Mouse (Mus musculus): ENCODE measurements at regions not wholly inside any gene's neighbourhood (a gene's known extent, or its start where the extent isn't known, plus 50 kb on each side); places are given as distances from the start of the nearest gene placed in this dataset.
"Not testable (repeated sequence)": the region's sequence is repeated elsewhere in the genome, so short reads cannot be mapped to it uniquely, and the experiment has no call there.

GRCm38 (mm10) chr4:55648376-55648775 lies 116.1 kb upstream of the Klf4 start:
- no peak for DNase-seq (ENCODE audit: low spot score)
- 45% methylated on average over 7 of the region's 7 CpGs for WGBS

DNA sequence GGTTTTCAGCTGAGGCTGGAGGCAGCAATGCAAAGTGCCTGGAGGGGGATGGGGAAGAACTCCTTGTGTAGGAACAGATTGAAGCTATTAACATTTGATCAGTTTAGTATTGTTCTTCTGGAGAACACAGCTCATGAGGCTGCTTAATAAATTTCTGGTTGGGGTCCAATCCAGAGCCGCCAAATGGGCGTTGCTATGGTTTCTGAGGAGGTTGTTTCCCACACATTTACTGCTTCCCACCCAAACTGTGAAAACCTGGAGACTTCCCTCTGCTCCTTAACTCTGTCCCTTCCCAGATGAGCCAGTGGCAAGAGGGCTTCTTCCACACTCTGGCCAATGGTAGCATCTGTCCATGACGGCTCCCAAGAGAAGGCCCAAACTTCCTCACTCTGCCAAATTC lies 113.2 kb upstream of the Klf4 start:
- no peaks in the 10 kb centered on the region for H3K9me3 ChIP-seq (ENCODE audit: control insufficient read depth, low read length)
- ATAC-seq (ENCODE audit: low FRiP score): no peak
- no peak overlapping the region for H3K4me3 ChIP-seq (ENCODE audit: low read depth, low read length)
- no peak overlapping the region for H3K9ac ChIP-seq (ENCODE audit: low read depth, low read length)
- peaks cover 2% of the 10 kb centered on the region; the same call in 1 of the 2 replicates for H3K27me3 ChIP-seq (ENCODE audit: control insufficient read depth, insufficient read depth, low read length)
- no peak overlapping the region for H3K27ac ChIP-seq (ENCODE audit: low read depth, low read length)
- no peak for DNase-seq (ENCODE audit: low spot score)
- no peak overlapping the region for H3K4me2 ChIP-seq (replicated peaks; ENCODE audit: low read depth, low read length)
- 75% methylated on average over 3 of the region's 3 CpGs for WGBS
- H3K4me1 ChIP-seq (replicated peaks; ENCODE audit: control insufficient read depth, insufficient read depth, low read length): no peaks in the 10 kb centered on the region; the same call in 1 of the 2 replicates
- no peaks in the 10 kb centered on the region for H3K36me3 ChIP-seq (ENCODE audit: control insufficient read depth, insufficient read depth, low read length)

More at GRCm38 (mm10) chr4:55648376-55648775, 116.1 kb upstream of the Klf4 start:
- no peak for ATAC-seq (ENCODE audit: low FRiP score)
- Histone ChIP-seq H3K4me3 (ENCODE audit: low read depth, low read length) (no peak overlapping the region), H3K9ac (ENCODE audit: low read depth, low read length) (no peak overlapping the region), H3K27ac (ENCODE audit: low read depth, low read length) (no peak overlapping the region), H3K27me3 (ENCODE audit: control insufficient read depth, insufficient read depth, low read length) (peaks cover 6% of the 10 kb centered on the region; the same call in 1 of the 2 replicates), H3K4me1 (replicated peaks; ENCODE audit: control insufficient read depth, insufficient read depth, low read length) (no peaks in the 10 kb centered on the region; the same call in none of the 2 replicates), H3K4me2 (replicated peaks; ENCODE audit: low read depth, low read length) (no peak overlapping the region), H3K36me3 (ENCODE audit: control insufficient read depth, insufficient read depth, low read length) (no peaks in the 10 kb centered on the region), H3K9me3 (ENCODE audit: control insufficient read depth, low read length) (no peaks in the 10 kb centered on the region)

GRCm38 (mm10) chr4:55644895-55645294 lies 112.6 kb upstream of the Klf4 start:
- DNase-seq (ENCODE audit: low spot score): no peak
- Histone ChIP-seq H3K36me3 (ENCODE audit: control insufficient read depth, insufficient read depth, low read length) (no peaks in the 10 kb centered on the region), H3K9me3 (ENCODE audit: control insufficient read depth, low read length) (no peaks in the 10 kb centered on the region), H3K9ac (ENCODE audit: low read depth, low read length) (no peak overlapping the region), H3K27me3 (ENCODE audit: control insufficient read depth, insufficient read depth, low read length) (peaks cover 2% of the 10 kb centered on the region; the same call in 1 of the 2 replicates), H3K4me2 (replicated peaks; ENCODE audit: low read depth, low read length) (no peak overlapping the region), H3K4me3 (ENCODE audit: low read depth, low read length) (no peak overlapping the region), H3K4me1 (replicated peaks; ENCODE audit: control insufficient read depth, insufficient read depth, low read length) (no peaks in the 10 kb centered on the region), H3K27ac (ENCODE audit: low read depth, low read length) (no peak overlapping the region)
- no peak for ATAC-seq (ENCODE audit: low FRiP score)
- whole genome bisulfite sequencing: 75% methylated on average over 2 of the region's 2 CpGs

DNA sequence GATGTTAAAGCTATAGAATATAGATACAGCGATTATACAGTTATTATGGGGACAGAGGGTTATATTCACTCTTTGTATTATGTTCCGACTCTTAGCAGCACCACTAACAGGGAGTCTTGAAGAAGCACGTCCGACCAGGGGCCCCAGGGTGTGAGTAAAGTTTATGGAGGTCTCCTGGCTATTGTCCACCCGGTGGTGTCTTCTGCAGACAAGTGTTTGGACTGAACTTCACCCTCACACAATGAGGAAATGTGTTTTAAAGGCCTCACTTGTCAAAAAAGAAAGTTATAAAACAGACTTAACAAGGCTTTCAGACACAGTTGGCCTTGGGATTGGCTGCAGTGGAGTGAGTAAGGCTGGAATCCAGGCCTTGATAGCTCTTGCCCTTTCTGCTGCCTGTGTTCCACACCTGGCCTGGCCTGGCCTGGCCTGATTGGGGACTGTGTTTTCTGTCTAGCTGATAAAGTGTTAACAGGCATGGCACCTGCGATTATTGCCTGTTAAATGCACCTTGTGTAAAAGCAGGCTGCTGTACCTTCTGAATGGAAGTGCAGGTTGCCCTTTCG lies 102.8 kb upstream of the Klf4 start:
- Histone ChIP-seq H3K9ac (ENCODE audit: low read depth, low read length) (no peak overlapping the region), H3K36me3 (ENCODE audit: control insufficient read depth, insufficient read depth, low read length) (no peaks in the 10 kb centered on the region), H3K27ac (ENCODE audit: low read depth, low read length) (no peak overlapping the region), H3K9me3 (ENCODE audit: control insufficient read depth, low read length) (no peaks in the 10 kb centered on the region), H3K4me3 (ENCODE audit: low read depth, low read length) (no peak overlapping the region), H3K27me3 (ENCODE audit: control insufficient read depth, insufficient read depth, low read length) (no peaks in the 10 kb centered on the region), H3K4me2 (replicated peaks; ENCODE audit: low read depth, low read length) (no peak overlapping the region), H3K4me1 (replicated peaks; ENCODE audit: control insufficient read depth, insufficient read depth, low read length) (no peaks in the 10 kb centered on the region)
- no peak for ATAC-seq (ENCODE audit: low FRiP score)
- DNase-seq (ENCODE audit: low spot score): no peak
- whole genome bisulfite sequencing: 85% methylated on average over 7 of the region's 7 CpGs

- Histone ChIP-seq H3K9ac (ENCODE audit: low read depth, low read length) (no peak overlapping the region), H3K27ac (ENCODE audit: low read depth, low read length) (no peak overlapping the region), H3K4me1 (replicated peaks; ENCODE audit: control insufficient read depth, insufficient read depth, low read length) (no peaks in the 10 kb centered on the region), H3K4me2 (replicated peaks; ENCODE audit: low read depth, low read length) (no peak overlapping the region), H3K4me3 (ENCODE audit: low read depth, low read length) (no peak overlapping the region), H3K36me3 (ENCODE audit: control insufficient read depth, insufficient read depth, low read length) (no peaks in the 10 kb centered on the region), H3K9me3 (ENCODE audit: control insufficient read depth, low read length) (no peaks in the 10 kb centered on the region), H3K27me3 (ENCODE audit: control insufficient read depth, insufficient read depth, low read length) (no peaks in the 10 kb centered on the region)
- WGBS: 78% methylated on average over 1 of the region's 1 CpGs
- DNase-seq (ENCODE audit: low spot score) (no peak), ATAC-seq (ENCODE audit: low FRiP score) (no peak)
Observed at GRCm38 (mm10) chr4:55631157-55631556, 98.9 kb upstream of the Klf4 start.

DNA sequence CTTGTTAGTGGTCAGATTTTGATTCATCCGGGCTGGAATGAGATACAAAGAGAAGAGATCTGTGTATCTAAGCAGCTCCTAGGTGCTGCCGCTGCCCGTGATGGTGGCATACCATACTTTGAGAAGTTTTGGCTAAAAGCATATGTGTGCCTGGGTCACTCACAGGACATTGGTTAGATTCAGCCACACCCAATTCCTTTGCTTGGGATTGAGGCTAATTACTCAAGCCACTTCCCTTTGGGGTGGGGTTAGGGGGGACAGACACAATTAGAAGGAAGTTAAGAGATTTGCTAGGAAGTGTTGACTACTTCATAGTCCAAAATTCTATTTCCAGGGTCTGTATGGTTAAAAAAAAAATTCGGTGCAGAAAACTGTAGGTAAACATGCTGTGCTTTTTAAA lies 97.9 kb upstream of the Klf4 start:
- not testable (repeated sequence) for H3K4me1 ChIP-seq (replicated peaks; ENCODE audit: control insufficient read depth, insufficient read depth, low read length); H3K9ac ChIP-seq (ENCODE audit: low read depth, low read length); H3K4me3 ChIP-seq (ENCODE audit: low read depth, low read length); DNase-seq (ENCODE audit: low spot score); H3K27ac ChIP-seq (ENCODE audit: low read depth, low read length); H3K27me3 ChIP-seq (ENCODE audit: control insufficient read depth, insufficient read depth, low read length); ATAC-seq (ENCODE audit: low FRiP score); H3K36me3 ChIP-seq (ENCODE audit: control insufficient read depth, insufficient read depth, low read length); H3K4me2 ChIP-seq (replicated peaks; ENCODE audit: low read depth, low read length); H3K9me3 ChIP-seq (ENCODE audit: control insufficient read depth, low read length)
- WGBS: 92% methylated on average over 4 of the region's 4 CpGs

DNA sequence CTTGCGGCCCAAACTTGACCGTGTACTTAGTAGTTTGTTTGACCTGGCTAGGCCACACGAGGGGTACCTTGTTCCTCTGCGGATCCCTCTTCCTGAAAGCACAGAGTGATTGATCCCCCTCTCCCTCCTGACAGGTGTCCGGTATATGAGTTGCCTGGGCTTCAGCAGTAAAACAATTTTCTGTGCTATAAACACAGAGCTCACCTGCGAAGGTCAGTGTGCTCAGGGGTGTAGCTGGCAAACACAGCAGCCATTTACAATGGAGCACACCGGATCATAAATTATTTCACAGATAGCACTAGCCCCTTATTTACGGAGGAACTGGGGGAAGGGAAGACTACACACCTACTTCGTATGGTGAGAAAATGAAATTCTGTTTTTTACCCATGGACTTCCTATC lies 92.5 kb upstream of the Klf4 start:
- DNase-seq (ENCODE audit: low spot score) (no peak), ATAC-seq (ENCODE audit: low FRiP score) (no peak)
- H3K9ac ChIP-seq (ENCODE audit: low read depth, low read length): no peak overlapping the region
- H3K27me3 ChIP-seq (ENCODE audit: control insufficient read depth, insufficient read depth, low read length): no peaks in the 10 kb centered on the region
- no peak overlapping the region for H3K4me3 ChIP-seq (ENCODE audit: low read depth, low read length)
- H3K4me1 ChIP-seq (replicated peaks; ENCODE audit: control insufficient read depth, insufficient read depth, low read length): no peaks in the 10 kb centered on the region
- no peak overlapping the region for H3K4me2 ChIP-seq (replicated peaks; ENCODE audit: low read depth, low read length)
- no peaks in the 10 kb centered on the region for H3K9me3 ChIP-seq (ENCODE audit: control insufficient read depth, low read length)
- WGBS: 93% methylated on average over 9 of the region's 9 CpGs
- H3K27ac ChIP-seq (ENCODE audit: low read depth, low read length): no peak overlapping the region
- H3K36me3 ChIP-seq (ENCODE audit: control insufficient read depth, insufficient read depth, low read length): no peaks in the 10 kb centered on the region

DNA sequence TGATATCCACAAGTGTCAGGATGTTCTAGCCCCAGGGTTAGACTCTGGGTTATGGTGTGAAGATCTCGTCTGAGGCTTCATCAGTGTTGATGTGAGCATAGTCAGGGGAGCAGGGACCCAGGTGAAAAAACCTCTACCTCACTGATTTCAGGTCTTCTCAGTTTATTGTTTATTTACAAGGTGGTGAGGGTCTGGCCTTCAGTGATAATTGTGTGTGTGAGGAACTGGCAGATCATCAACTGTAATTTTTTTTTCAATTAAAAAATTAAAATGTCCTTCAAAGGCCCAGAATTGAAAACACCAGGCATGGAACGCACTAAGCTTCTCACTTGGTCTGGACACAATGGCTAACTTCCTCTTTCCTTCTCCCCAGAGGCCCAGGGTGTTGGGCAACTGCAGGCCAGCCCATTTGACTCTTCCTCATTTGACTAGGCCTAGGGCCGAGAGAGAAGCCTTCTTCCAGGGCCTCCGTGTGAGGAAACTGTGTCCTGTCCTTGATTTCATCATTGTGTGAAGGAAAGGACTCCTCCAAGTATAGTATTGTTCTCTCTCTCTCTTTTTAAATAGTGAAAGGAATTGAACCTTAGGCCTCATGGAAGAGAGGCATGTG lies 91.0 kb upstream of the Klf4 start:
- Histone ChIP-seq H3K9ac (ENCODE audit: low read depth, low read length) (no peak overlapping the region), H3K9me3 (ENCODE audit: control insufficient read depth, low read length) (no peaks in the 10 kb centered on the region), H3K4me1 (replicated peaks; ENCODE audit: control insufficient read depth, insufficient read depth, low read length) (no peaks in the 10 kb centered on the region), H3K4me2 (replicated peaks; ENCODE audit: low read depth, low read length) (no peak overlapping the region), H3K36me3 (ENCODE audit: control insufficient read depth, insufficient read depth, low read length) (no peaks in the 10 kb centered on the region), H3K27ac (ENCODE audit: low read depth, low read length) (no peak overlapping the region), H3K4me3 (ENCODE audit: low read depth, low read length) (no peak overlapping the region), H3K27me3 (ENCODE audit: control insufficient read depth, insufficient read depth, low read length) (no peaks in the 10 kb centered on the region)
- DNase-seq (ENCODE audit: low spot score): no peak
- ATAC-seq (ENCODE audit: low FRiP score): no peak
- 82% methylated on average over 4 of the region's 4 CpGs for WGBS

GRCm38 (mm10) chr4:55622651-55623050 lies 90.4 kb upstream of the Klf4 start:
- DNase-seq (ENCODE audit: low spot score) (no peak), ATAC-seq (ENCODE audit: low FRiP score) (no peak)
- no peaks in the 10 kb centered on the region for H3K9me3 ChIP-seq (ENCODE audit: control insufficient read depth, low read length)
- no peak overlapping the region for H3K4me3 ChIP-seq (ENCODE audit: low read depth, low read length)
- H3K4me1 ChIP-seq (replicated peaks; ENCODE audit: control insufficient read depth, insufficient read depth, low read length): no peaks in the 10 kb centered on the region
- WGBS: 87% methylated on average over 4 of the region's 4 CpGs
- H3K9ac ChIP-seq (ENCODE audit: low read depth, low read length): no peak overlapping the region
- H3K36me3 ChIP-seq (ENCODE audit: control insufficient read depth, insufficient read depth, low read length): no peaks in the 10 kb centered on the region
- no peak overlapping the region for H3K27ac ChIP-seq (ENCODE audit: low read depth, low read length)
- H3K4me2 ChIP-seq (replicated peaks; ENCODE audit: low read depth, low read length): no peak overlapping the region
- no peaks in the 10 kb centered on the region for H3K27me3 ChIP-seq (ENCODE audit: control insufficient read depth, insufficient read depth, low read length)
